Mouse (Mus musculus): ENCODE measurements at regions not wholly inside any gene's neighbourhood (a gene's known extent, or its start where the extent isn't known, plus 50 kb on each side); places are given as distances from the start of the nearest gene placed in this dataset.

GRCm38 (mm10) chr1:34930571-34930970 lies 80.8 kb downstream of the Plekhb2 start:
- DNase-seq (ENCODE audit: low spot score in 2 of 2): no peak

DNA sequence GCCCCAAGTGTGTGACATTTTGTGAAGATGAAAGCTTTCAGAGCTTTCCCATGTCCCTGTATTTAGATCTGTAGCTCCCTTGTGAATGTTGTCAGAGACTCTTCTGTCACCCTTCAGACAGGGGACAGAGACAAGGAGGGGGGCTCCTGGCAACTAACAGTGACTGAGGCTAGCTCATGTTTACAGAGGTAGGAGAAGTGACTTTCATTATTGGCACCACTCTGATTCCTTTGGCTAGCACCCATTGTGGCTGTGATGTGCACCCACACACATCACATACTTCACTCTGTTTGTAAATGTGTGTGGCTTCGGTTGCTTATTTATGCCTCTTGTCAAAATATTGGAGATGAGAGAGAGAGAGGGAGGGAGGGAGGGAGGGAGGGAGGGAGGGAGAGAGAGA lies 93.4 kb downstream of the Plekhb2 start:
- no peak for DNase-seq (ENCODE audit: low spot score in 2 of 2)

DNA sequence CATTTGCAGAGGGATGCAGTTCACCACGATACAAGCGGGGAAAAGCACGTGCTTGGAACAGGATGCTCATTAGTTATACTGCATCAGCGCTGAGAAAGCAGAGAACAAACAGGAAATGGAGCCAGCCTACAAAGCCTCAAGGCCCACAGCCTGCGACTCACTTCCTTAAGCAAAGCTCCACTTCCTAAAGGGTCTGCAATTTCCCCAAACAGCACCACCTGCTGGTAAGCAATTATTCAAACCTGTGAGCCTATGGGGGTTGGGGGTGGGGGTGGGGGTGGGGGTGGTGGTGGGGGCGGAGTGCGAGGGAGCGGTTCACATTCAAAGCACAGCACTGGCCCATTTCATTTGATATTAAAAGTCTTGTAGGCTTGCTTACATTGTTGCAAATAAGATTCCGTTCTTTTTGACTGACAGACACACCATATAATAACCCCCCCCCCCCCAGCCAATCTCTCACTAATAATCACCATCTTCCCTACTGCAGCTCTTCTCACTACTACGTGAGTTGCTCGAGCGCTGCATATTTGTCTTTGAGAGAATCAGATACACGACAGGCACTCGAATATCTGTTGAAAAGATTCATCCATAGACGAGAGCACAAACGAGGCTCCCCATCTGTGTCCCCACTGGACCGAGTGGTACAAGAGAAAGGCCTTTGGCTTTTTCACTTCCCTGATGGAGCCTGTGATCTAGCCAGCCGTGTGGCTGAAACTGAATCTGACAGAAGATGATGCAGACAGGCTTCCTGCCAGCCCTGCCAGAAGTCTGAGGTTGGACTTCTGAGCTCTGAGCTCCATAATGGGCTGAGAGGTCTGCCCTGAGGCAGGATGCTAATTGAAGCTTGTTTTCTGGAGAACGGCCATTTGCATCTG lies 112.1 kb downstream of the Plekhb2 start:
- no peak for DNase-seq (ENCODE audit: low spot score in 2 of 2)

- DNase-seq (ENCODE audit: low spot score in 2 of 2): no peak
Observed at GRCm38 (mm10) chr1:34962508-34962885, 112.7 kb downstream of the Plekhb2 start.

- no peak for DNase-seq (ENCODE audit: low spot score in 2 of 2)
Observed at GRCm38 (mm10) chr1:34974801-34975200, 125.0 kb downstream of the Plekhb2 start.

GRCm38 (mm10) chr1:34978156-34978555 lies 128.4 kb downstream of the Plekhb2 start:
- no peak for DNase-seq (ENCODE audit: low spot score in 2 of 2)

DNA sequence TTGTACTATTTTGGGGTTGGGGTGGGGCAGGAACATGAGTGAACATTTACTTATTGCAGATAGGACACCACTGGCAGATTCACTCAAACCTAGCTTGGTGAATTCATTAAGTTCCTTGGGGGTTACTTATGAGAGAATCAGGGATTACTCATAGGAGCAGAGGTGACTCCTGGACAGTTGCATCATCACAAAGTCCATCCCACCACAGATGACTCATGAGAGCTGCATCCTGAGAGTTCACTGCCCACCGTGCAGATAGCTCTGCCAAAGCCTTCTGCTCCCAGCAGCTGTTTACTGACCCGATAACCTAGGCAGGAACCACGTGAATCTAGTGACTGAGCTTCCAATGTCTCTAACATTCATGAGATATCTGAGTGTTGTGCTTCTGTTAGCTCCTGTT lies 129.6 kb downstream of the Plekhb2 start:
- no peak for DNase-seq (ENCODE audit: low spot score in 2 of 2)

DNA sequence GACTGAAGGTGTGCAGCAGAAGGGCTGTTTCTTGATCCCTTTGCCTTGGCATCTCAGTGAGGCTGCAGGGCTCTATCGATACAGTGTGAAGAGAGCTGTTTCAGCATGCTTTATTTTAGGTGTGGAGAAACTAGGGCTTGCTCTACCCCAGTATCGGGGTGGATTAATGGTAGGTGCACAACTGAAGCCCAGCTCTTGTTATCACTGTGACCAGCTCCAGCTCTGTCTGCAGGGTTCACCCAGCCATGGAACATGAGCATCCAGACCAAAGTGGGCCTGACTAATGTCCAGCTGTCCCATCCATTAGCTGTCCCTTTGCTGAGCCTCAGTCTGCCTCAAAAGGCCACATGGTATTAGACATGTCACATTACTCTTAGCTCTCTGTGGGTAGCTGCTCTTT lies 132.2 kb downstream of the Plekhb2 start:
- no peak for DNase-seq (ENCODE audit: low spot score in 2 of 2)

DNA sequence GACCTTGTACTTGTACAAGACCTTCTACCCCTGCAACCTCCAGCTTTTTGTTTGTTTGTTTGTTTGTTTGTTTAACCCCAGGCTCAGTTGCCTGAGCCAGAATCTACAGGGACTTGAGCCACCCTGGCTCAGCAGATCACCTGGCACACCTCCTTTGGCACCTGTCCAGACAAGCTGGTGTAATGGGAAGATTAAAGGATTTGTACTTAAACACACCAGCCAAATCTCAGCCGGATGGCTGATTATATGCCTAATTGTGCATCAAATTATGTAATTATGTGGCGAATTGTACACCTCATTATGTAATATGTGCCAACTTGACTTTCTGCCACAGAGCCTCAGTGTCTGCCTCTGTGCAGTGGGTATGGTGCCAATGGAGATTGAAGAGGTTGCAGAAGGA lies 133.2 kb downstream of the Plekhb2 start:
- no peak for DNase-seq (ENCODE audit: low spot score in 2 of 2)

GRCm38 (mm10) chr1:34986861-34987260 lies 137.1 kb downstream of the Plekhb2 start:
- no peak for DNase-seq (ENCODE audit: low spot score in 2 of 2)

GRCm38 (mm10) chr1:34987650-34988221 lies 138.0 kb downstream of the Plekhb2 start:
- DNase-seq (ENCODE audit: low spot score in 2 of 2): no peak

- DNase-seq (ENCODE audit: low spot score in 2 of 2): peak in 1 of 2 experiments; percentile 16
Observed at GRCm38 (mm10) chr1:34988225-34988624, 138.4 kb downstream of the Plekhb2 start.

DNA sequence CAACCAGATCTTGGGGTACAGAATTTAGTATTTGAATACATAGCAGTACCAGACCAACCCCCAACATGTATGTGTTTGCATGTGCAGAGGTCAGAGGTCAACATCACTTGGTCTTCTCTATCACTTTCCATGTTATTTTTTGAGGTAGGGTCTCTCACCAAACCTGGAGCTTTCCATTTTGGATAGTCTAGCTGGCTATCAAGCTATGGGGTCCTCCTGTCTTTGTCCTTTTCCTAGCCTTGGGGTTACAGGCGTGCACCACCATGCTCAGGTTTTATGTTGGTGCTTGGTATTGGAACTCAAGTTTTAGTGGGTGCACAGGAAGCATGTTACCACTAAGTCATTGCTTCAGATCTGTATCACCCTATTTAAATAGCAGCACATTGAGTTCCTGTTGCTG lies 151.0 kb downstream of the Plekhb2 start:
- DNase-seq (ENCODE audit: low spot score in 2 of 2): no peak

- no peak for DNase-seq (ENCODE audit: low spot score in 2 of 2)
Observed at GRCm38 (mm10) chr1:35017471-35017870, 167.7 kb downstream of the Plekhb2 start.

DNA sequence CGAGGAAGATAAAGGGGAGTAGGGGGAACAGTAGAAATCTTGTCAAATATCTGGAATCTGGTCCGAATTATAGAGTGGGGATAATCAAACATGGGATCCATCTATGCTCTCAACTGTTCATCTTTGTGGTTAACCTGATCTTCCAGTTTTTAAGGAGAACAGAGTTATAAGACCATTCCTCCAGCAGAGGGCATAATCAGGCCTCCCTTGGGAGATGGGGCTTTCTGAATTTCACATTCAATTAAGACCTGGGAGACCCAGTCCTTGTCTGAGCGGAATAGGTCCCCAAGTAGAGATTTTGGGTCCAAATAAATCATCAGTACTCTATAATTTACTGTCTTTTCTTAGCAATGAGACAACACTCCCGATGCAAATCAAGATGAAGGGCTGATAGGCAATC lies 182.8 kb downstream of the Plekhb2 start:
- peak; percentile 11 to 21 for DNase-seq (ENCODE audit: low spot score in 2 of 2)

DNA sequence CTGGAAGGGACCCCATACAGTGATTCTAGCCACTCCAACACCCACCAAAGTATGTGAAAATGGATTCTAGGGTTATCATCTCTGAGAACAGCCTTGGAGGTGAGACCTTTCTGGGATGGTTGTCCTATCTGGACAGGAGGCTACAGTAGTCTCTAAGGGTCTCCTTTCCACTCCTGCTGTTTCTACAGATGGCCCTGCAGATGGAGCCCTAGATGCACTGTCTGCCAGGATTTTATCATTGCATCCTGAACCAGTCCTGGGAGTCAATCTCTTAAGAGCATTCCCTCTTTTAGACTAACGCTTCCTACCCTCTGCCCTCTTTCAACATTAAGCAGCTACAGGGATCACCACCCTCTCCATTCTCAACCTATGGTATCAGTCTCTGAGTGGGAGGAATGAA lies 223.0 kb downstream of the Plekhb2 start:
- no peak for DNase-seq (ENCODE audit: low spot score in 2 of 2)

DNA sequence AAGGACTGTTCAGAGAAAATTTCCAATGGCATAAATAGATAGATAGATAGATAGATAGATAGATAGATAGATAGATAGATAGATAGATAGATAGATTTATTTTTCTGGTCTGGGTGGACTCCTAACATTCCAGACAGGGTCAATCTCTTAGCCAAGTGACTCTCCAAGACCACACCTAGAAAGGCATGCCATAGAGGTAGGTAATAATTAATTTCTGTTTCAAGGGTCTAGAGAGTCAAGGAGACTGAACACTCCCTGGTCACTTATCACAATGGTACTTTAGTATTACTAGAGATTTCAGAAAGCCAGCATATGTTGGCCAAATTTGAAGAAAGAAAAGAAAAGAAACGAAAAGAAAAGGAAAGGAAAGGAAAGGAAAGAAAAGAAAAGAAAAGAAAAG lies 245.1 kb downstream of the Plekhb2 start:
- DNase-seq (ENCODE audit: low spot score in 2 of 2): no peak

DNA sequence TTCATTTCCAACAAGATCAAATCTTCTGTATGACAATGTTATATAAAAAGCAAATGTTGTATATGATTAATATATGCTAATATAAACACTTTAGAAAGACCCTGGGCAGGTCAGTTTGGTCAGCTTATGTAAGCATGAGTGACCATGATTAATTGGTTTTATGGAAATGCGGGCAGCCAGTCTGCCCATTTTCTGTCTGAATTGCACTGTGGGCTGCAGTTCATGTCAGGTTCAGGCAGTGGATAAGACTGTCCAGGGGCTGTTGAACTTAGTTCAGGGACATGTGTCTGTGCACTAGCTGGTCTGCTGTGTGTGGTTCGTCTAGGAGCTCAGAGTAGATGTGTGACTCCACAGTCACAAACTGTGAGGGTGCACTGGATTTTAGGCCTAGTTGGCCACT lies 246.0 kb downstream of the Plekhb2 start:
- DNase-seq (ENCODE audit: low spot score in 2 of 2): no peak

DNA sequence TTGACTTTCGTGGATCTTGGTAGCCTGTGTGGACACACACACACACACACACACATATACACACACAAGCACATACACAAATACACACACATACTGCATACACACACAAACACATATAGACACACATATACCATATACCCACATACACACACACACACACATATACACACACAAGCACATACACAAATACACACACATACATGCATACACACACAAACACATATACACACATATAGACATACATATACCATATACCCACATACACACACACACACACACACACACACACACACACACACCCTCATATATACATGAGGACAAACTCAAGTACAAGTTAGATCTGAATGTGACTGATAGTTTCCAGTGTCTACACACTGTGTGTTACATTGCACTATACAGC lies 256.9 kb downstream of the Plekhb2 start:
- DNase-seq (ENCODE audit: low spot score in 2 of 2): no peak

DNA sequence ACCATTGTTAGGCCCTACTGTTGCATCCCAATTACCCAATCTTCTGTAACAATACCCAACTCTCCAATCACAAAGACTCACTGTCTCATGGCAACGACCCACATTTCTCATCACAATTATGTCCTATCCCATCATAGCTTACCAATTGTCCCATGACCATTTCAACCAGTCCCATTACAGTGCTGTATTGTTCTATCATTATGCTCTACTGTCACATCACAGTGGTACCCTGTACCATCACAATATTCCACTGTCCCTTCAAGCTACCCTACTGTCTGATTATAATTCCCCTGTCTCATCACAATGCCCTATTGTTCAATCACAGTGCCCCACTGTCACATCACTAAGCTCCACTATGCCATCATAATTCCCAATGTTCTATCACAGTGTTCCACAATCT lies 260.0 kb downstream of the Plekhb2 start:
- no peak for DNase-seq (ENCODE audit: low spot score in 2 of 2)

DNA sequence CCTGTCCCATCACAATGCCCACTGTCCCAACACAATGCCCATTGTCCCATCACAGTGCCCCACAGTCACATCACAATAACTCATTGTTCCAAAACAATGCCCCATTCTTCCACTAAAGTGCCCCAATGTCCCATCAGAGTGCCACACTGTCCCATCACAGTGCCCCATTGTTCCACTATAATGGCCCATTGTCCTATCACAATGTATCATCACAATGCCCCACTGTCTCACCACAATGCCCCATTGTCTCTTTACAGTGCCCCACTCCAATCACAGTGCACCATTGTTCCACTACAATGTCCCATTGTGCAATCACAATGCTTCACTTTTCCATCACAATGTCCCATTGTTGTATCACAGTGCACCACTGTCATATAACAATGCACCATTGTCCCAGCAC lies 265.7 kb downstream of the Plekhb2 start:
- DNase-seq (ENCODE audit: low spot score in 2 of 2): no peak

DNA sequence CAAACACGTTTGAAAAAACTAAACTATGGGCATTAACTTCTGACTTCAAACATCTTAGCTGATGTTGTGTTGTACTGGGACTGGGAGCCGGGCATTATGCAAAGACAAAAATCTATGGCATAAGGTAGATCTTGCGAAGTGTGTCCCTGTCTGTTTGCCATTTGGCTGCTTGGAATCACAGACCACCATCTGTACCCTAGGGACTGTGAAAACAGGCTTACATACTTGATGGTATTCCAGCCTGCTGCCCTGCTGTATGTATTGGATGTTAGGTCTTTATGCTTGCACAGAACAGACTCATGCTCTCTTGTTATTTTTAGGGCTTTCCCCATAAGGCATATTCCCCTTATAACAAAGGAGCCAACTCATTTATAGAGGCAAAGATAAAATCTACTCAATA lies 288.1 kb downstream of the Plekhb2 start:
- DNase-seq (ENCODE audit: low spot score in 2 of 2): peak in 1 of 2 experiments; percentile 7

GRCm38 (mm10) chr1:35149036-35149435 lies 299.3 kb downstream of the Plekhb2 start:
- no peak for DNase-seq (ENCODE audit: low spot score in 2 of 2)

Measured in layer of hippocampus, adult 8-10 months (tissue).